Mouse (Mus musculus) embryonic facial prominence, embryonic 15.5 days (tissue): ENCODE measurements around the gene Pgm2l1. TPM values are rescaled to one million over a fixed set of nuclear protein-coding genes. Genes with fewer than 3 reads are reported as not detected.

Source experiments
- ATAC-seq: fragments of 200-750 bp; cut with Nextera tagmentation; 2 replicates; pipeline ENCODE4 v1.8.0; 2017; ENCODE audit warnings: low read depth, moderate TSS enrichment; ENCODE audit not compliant: insufficient number of reproducible peaks, low FRiP score, low TSS enrichment
- H3K27ac ChIP-seq: fragments of 300-500 bp; sonication (generic); replicated peaks from 2 replicates; pipeline ENCODE4 v1.5.1; 2015; ENCODE audit warnings: mild to moderate bottlenecking, inconsistent platforms
- H3K27me3 ChIP-seq: fragments of 300-500 bp; sonication (generic); 2 replicates; pipeline ENCODE4 v1.6.1; 2015; ENCODE audit warnings: inconsistent platforms
- H3K36me3 ChIP-seq: fragments of 300-500 bp; sonication (generic); 2 replicates; pipeline ENCODE4 v1.6.1; 2015; ENCODE audit warnings: mild to moderate bottlenecking, inconsistent platforms
- H3K4me1 ChIP-seq: fragments of 300-500 bp; sonication (generic); 2 replicates; pipeline ENCODE4 v1.6.1; 2015; ENCODE audit warnings: inconsistent platforms
- H3K4me2 ChIP-seq: fragments of 300-500 bp; sonication (generic); replicated peaks from 2 replicates; pipeline ENCODE4 v1.6.1; 2015; ENCODE audit warnings: mild to moderate bottlenecking, inconsistent platforms
- H3K4me3 ChIP-seq: fragments of 300-500 bp; sonication (generic); replicated peaks from 2 replicates; pipeline ENCODE4 v1.5.1; 2015; ENCODE audit warnings: mild to moderate bottlenecking, inconsistent platforms
- H3K9ac ChIP-seq: fragments of 300-500 bp; sonication (generic); 2 replicates; pipeline ENCODE4 v1.6.1; 2015; ENCODE audit warnings: inconsistent platforms
- H3K9me3 ChIP-seq: fragments of 300-500 bp; sonication (generic); replicated peaks from 2 replicates; pipeline ENCODE4 v1.6.1; 2016; ENCODE audit warnings: inconsistent platforms
- WGBS: fragments of 180-500 bp; shearing (Covaris S2); methylation state at CpG from one replicate; pipeline ENCODE4 v1.1.7; 2015; 5-methylcytosine and 5-hydroxymethylcytosine counted together
- polyA plus RNA-seq: library from polyadenylated mRNA; unstranded; fragments of >200 nt; fragmentation: Nextera tagmentation; extraction: Ambion mirVana; gene quantifications from 2 replicates; pipeline ENCODE4 v1.2.1, GENCODE M21; 2015

Gene Pgm2l1
- polyA plus RNA-seq, 1 experiment from 2014 or later, result 3.4 TPM

DNA sequence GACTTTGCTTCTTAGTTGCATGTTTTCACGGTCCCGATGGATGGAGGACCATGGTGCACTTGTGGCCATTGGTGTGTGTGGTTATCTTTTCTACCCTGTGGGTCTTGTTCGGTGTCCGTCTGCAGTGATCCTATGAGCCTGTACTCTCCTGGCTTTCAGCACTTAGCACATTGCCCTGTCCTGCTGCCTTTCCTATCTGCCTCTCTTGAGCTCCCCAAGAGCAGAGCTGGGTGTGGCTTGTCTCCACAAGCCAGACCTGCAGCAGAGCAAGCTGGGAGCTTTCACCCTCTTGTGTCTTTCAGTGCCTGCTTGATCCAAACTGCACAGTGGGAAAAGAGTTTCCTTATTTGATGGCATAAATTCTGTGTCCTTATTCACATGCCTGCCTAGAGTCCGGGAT lies 90.3 kb downstream of the Pgm2l1 start:
- no peak overlapping the region for H3K9ac ChIP-seq
- H3K4me2 ChIP-seq, result no peak overlapping the region
- no peaks in the 10 kb centered on the region for H3K9me3 ChIP-seq
- WGBS, result 92% methylated on average over 5 of the region's 5 CpGs
- no peak for ATAC-seq
- no peak overlapping the region for H3K27ac ChIP-seq
- peaks cover 18% of the 10 kb centered on the region for H3K36me3 ChIP-seq
- H3K4me1 ChIP-seq, result no peaks in the 10 kb centered on the region
- no peaks in the 10 kb centered on the region for H3K27me3 ChIP-seq
- H3K4me3 ChIP-seq, result no peak overlapping the region

DNA sequence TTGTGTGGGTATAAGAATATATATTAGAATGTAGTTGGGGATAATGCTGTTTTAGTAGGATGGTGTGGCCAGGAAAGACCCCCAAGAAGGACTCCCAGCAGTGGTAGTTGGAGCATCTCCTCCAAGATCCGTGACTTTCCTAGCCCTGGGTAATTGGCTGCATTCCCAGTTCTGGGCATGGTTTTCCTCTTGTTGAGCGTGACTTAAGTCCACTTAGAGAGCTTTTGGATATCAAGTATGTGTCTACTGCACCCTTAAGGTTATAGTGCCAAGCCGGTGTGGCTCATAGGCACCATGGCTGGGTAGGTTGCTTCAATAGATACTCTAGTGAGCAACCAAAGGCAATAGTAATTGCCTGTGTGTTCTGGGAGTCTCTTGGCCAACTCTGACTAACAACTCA lies 96.5 kb downstream of the Pgm2l1 start:
- peaks cover 21% of the 10 kb centered on the region for H3K36me3 ChIP-seq
- ATAC-seq, result no peak
- no peak overlapping the region for H3K9ac ChIP-seq
- no peaks in the 10 kb centered on the region for H3K27me3 ChIP-seq
- no peak overlapping the region for H3K4me2 ChIP-seq
- WGBS, result 63% methylated on average over 3 of the region's 3 CpGs
- no peak overlapping the region for H3K4me3 ChIP-seq
- H3K9me3 ChIP-seq, result no peaks in the 10 kb centered on the region
- H3K4me1 ChIP-seq, result no peaks in the 10 kb centered on the region
- no peak overlapping the region for H3K27ac ChIP-seq

DNA sequence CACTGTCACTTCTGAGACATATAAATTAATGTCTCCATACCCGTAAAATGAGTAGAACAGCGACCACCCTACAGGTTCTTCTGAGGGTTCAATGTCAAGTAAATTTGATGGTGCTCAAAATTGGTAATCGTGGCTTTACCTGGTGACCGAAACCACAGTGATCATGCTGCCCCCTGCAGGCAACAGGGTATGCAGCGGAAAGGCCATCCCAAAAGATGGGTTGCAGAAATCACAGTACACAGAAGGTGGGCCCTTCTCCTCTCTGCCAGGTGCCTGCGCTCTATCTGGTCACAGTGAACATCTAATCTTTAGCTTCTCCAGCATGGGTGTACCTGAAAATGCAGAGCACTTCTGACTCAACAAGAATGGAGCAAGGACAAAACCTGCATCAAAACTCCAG lies 98.3 kb downstream of the Pgm2l1 start:
- no peak for ATAC-seq
- 76% methylated on average over 6 of the region's 6 CpGs for WGBS
- no peak overlapping the region for H3K4me2 ChIP-seq
- H3K4me1 ChIP-seq, result no peaks in the 10 kb centered on the region
- no peak overlapping the region for H3K4me3 ChIP-seq
- no peaks in the 10 kb centered on the region for H3K9me3 ChIP-seq
- H3K27ac ChIP-seq, result no peak overlapping the region
- H3K9ac ChIP-seq, result no peak overlapping the region
- H3K27me3 ChIP-seq, result no peaks in the 10 kb centered on the region
- peaks cover 20% of the 10 kb centered on the region for H3K36me3 ChIP-seq

DNA sequence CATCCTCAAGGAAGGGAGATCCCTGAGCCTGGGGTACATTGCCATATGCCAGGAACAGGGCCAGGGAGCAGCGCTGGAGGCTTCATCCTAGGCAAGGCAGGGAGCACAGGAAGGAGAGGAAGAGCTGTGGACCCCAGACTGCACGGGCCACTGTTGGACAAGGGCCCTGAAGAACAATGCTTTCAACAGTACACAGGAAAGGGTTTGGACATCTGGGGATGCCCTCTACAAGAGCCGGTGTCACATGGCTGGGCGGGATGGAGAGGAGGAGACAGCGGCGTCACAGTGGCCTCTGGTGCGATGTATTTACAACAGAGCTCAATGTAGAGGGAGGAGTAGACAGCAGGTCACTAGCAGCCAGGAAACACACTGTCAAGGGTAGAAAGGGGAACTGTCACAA lies 100.3 kb downstream of the Pgm2l1 start:
- no peak overlapping the region for H3K4me3 ChIP-seq
- no peak overlapping the region for H3K9ac ChIP-seq
- no peaks in the 10 kb centered on the region for H3K9me3 ChIP-seq
- 80% methylated on average over 7 of the region's 7 CpGs for WGBS
- no peak for ATAC-seq
- H3K27me3 ChIP-seq, result no peaks in the 10 kb centered on the region
- peaks cover 38% of the 10 kb centered on the region for H3K36me3 ChIP-seq
- no peak overlapping the region for H3K4me2 ChIP-seq
- H3K27ac ChIP-seq, result no peak overlapping the region
- no peaks in the 10 kb centered on the region for H3K4me1 ChIP-seq

Other genes with a start within 250 kb of the Pgm2l1 start
- 5.4 and 5.6 TPM in 2 replicates for gene Rnf169, start 246.9 kb upstream of the Pgm2l1 start, polyA plus RNA-seq
- gene Chrdl2, start 221.2 kb upstream of the Pgm2l1 start, polyA plus RNA-seq, result 1.8 and 1.9 TPM in 2 replicates
- 49.9 and 50.6 TPM in 2 replicates for gene Pold3, start 105.8 kb upstream of the Pgm2l1 start, polyA plus RNA-seq
- gene Lipt2, start 68.1 kb upstream of the Pgm2l1 start, polyA plus RNA-seq, result 19.3 and 23.6 TPM in 2 replicates
- gene Kcne3, start 50.9 kb upstream of the Pgm2l1 start, polyA plus RNA-seq, result 16.2 and 17.6 TPM in 2 replicates
- gene P4ha3, start 58.1 kb downstream of the Pgm2l1 start, polyA plus RNA-seq, result 17.1 and 28.4 TPM in 2 replicates
- gene C2cd3, start 144.8 kb downstream of the Pgm2l1 start, polyA plus RNA-seq, result 22.2 and 23.1 TPM in 2 replicates
- gene Ppme1, start 144.9 kb downstream of the Pgm2l1 start, polyA plus RNA-seq, result 53.5 and 59.7 TPM in 2 replicates
- gene Ucp3, start 245.6 kb downstream of the Pgm2l1 start, polyA plus RNA-seq, result 0.17 and 0.20 TPM in 2 replicates